Mouse (Mus musculus) A20 (cell line): ENCODE data around the gene Uvrag.

ENCODE experiments used
- DNase-seq: peaks from one replicate; pipeline ENCODE4 v3.0.0-alpha.2; 2011; ENCODE audit warnings: low read depth, low spot score

The Uvrag gene

GRCm38 (mm10) chr7:98935757-98936156 lies 205.2 kb downstream of the Uvrag start:
- DNase-seq, result no peak

- no peak for DNase-seq
Observed at GRCm38 (mm10) chr7:98935193-98935592, 205.7 kb downstream of the Uvrag start.

- no peak for DNase-seq
Observed at GRCm38 (mm10) chr7:98928336-98929025, 212.5 kb downstream of the Uvrag start.

- no peak for DNase-seq
Observed at GRCm38 (mm10) chr7:98926906-98927528, 213.9 kb downstream of the Uvrag start.

- DNase-seq, result no peak
Observed at GRCm38 (mm10) chr7:98924380-98924869, 216.5 kb downstream of the Uvrag start.

GRCm38 (mm10) chr7:98922984-98923383 lies 218.0 kb downstream of the Uvrag start:
- DNase-seq, result no peak

- DNase-seq, result no peak
Observed at GRCm38 (mm10) chr7:98917407-98917806, 223.5 kb downstream of the Uvrag start.

- DNase-seq, result no peak
Observed at GRCm38 (mm10) chr7:98916581-98916980, 224.4 kb downstream of the Uvrag start.

GRCm38 (mm10) chr7:98912953-98913360 lies 228.0 kb downstream of the Uvrag start:
- no peak for DNase-seq

GRCm38 (mm10) chr7:98911276-98911675 lies 229.7 kb downstream of the Uvrag start:
- no peak for DNase-seq

- no peak for DNase-seq
Observed at GRCm38 (mm10) chr7:98910712-98911111, 230.2 kb downstream of the Uvrag start.

GRCm38 (mm10) chr7:98910164-98910563 lies 230.8 kb downstream of the Uvrag start:
- no peak for DNase-seq

- DNase-seq, result no peak
Observed at GRCm38 (mm10) chr7:98907476-98907875, 233.5 kb downstream of the Uvrag start.

GRCm38 (mm10) chr7:98904659-98905362 lies 236.1 kb downstream of the Uvrag start:
- DNase-seq, result no peak

GRCm38 (mm10) chr7:98903884-98904283 lies 237.1 kb downstream of the Uvrag start:
- DNase-seq, result no peak

GRCm38 (mm10) chr7:98901120-98901519 lies 239.8 kb downstream of the Uvrag start:
- peak; percentile 32 for DNase-seq

GRCm38 (mm10) chr7:98899815-98900214 lies 241.1 kb downstream of the Uvrag start:
- no peak for DNase-seq

GRCm38 (mm10) chr7:98897323-98897722 lies 243.6 kb downstream of the Uvrag start:
- no peak for DNase-seq

- no peak for DNase-seq
Observed at GRCm38 (mm10) chr7:98895501-98896095, 245.3 kb downstream of the Uvrag start.

GRCm38 (mm10) chr7:98894768-98895167 lies 246.2 kb downstream of the Uvrag start:
- no peak for DNase-seq

- no peak for DNase-seq
Observed at GRCm38 (mm10) chr7:98894305-98894704, 246.6 kb downstream of the Uvrag start.

- DNase-seq, result no peak
Observed at GRCm38 (mm10) chr7:98893144-98893543, 247.8 kb downstream of the Uvrag start.
